Mouse (Mus musculus) adrenal gland, postnatal 4 days (tissue): ENCODE measurements around the gene Polr2f. TPM values are rescaled to one million over a fixed set of nuclear protein-coding genes. Genes with fewer than 3 reads are reported as not detected.

Source experiments
- DNase-seq, 2 experiments: peaks; one replicate each; pipeline ENCODE4 v3.0.0; 2021 to 2022; ENCODE audit warnings: low spot score in 2 of 2, mixed read lengths in 2 of 2
- total RNA-seq, 2 experiments: library from RNA; stranded (reverse); gene quantifications; 2 replicates each; pipeline ENCODE4 v1.2.3; 2021

Gene Polr2f
- total RNA-seq, 2 experiments from 2014 or later = 134 to 142 TPM

DNA sequence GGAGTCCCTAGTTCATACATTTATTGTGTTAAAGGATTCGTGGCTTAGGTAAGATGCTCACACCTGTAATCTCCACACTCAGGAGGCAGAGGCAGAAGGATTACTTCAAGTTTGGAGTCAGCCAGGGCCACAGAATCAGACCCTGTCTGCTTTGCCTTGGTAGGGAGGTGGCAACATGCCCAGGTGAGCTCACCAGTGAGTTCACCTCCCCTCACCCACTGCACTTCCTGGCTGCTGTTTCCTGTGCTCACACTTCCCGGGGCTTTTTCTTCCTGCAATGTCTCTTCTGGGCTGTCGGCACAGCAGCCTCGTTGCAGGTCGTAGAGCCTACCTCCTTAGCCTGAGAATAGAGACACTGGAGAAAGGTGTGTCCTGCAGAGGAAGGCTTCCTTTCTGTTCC lies 25.5 kb upstream of the Polr2f start:
- DNase-seq = no peak

DNA sequence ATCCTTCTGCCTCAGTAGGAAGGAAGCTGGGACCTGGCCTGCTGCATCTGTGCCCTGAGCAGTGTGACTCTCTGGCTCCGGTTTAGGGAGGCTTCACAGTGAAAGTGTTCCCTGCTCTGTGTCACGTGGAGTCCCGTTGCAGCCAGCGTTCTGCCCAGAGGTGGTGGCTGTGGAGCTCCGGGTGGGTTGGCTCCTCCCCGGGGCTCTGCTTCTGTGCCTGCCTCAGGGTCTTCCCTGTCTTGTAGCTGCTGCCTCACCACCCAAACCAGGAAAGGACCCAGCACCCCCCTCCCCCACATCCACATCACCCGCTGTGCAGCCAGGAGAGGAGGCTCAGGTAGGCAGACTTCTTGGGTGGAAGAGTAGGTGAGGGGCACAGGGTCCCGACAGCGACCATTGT lies 21.3 kb upstream of the Polr2f start:
- DNase-seq = no peak

DNA sequence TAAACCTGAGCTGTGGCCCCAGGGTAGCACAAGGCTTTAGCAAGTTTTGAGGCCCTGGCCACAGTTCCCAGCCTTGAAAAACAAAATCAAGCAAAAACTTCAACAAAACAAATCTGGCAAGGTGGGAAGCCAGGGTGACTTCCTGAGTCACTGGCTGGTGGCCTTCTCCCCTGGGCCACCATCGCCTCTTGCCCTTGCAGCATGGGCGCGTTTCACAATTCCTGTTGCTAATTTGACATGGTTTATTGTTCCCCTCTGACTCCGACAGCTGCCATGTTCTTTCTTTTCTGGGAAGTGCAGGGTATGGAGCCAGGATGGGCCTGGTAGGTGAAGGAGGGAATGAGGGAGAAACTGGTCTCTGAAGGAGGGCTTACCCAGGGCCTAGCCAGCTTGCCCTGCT lies 18.7 kb upstream of the Polr2f start:
- no peak for DNase-seq

DNA sequence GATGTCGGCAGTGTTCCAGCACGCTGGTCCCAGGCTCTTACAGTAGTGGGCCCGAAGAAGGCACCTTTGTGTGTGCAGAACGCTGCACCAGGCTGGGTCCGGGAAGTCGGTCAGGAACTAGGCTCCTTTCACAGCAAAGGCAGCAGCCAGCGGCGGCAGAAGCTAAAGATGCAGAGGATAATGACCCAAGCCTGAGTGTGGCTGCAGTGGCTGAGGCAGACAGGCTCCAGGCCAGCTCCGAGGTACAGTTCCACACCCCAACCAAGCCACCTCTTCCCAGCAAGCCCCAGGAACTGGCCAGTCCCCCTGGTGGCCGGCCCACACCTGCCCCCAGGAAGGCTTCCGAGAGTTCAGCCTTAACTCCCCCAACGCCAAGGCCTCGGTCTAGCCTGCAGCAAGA lies 18.3 kb upstream of the Polr2f start:
- DNase-seq = no peak

DNA sequence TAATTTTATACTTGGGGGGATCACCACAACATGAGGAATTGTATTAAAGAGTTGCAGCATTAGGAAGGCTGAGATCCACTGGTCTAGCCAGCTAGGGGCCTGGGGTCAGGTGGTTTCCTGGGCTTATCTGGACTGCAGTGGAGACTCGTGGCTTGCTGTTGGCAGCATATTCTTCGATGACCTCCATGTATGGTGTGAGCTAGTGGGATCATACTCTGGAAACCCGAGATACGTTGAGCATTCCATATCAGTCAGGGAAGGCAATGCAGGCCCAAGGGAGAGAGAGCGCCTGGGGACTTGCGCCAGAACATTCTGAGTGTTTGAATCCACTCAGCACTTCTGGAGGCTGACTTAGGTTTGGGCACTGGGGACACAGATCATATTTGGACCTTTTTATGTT lies 17.1 kb upstream of the Polr2f start:
- no peak for DNase-seq

GRCm38 (mm10) chr15:79124331-79124875 lies 16.4 kb upstream of the Polr2f start:
- no peak for DNase-seq

DNA sequence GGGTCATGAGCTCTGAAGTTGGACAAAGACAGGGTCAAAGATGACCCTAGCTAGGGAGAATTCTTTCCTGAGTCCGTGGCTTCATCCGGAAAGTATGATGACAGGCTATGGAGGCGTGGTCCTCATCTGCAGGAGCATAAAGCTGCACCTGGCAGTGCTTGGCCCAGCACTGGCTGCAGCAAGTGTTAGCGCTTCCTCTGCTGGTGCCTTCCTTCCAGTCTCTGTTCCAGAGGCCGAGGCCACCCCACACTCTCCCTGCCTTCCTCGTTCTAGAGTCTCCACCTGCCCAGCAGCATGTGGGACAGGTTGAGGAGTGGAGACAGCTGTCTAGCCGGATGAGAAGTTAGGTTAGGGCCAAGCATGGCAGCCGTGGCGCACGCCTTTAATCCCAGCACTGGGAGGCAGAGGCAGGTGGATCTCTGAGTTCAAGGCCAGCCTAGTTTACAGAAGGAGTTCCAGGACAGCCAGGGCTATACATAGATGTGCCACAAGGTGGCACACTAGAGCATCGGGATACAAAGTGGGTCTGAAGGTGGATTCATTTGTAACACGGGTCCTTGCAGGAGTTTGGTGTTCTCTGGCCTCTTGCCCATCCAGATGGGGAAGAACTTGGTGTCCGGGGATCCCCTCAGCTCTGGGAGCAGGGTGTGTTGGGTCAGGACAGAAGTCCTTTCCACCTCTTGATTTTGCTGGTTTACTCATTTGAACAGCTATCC lies 14.4 kb upstream of the Polr2f start:
- DNase-seq = no peak

- DNase-seq = no peak
These were observed 13.7 kb upstream of the Polr2f start for GRCm38 (mm10) chr15:79127101-79127500.

DNA sequence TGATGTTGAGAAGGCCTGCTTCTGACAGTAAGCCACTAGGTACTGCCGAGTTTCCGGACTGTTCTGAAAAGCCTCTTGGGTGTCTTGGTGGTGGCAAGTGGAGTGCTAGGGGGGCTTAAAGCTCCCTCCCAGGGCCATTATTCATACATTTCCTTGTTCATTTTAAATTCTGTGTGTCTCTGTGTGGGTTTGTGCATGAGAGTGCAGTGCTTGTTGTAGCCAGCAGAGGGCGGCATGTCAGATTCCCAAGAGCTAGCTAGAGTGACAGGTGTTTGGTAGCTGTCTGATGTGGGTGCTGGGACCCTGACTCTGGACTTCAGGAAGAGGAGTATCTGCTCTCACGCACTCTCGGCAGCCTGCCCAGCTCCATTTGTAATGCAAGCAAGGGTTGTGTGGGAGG lies 12.6 kb upstream of the Polr2f start:
- no peak for DNase-seq

- no peak for DNase-seq
These were observed 11.5 kb upstream of the Polr2f start for GRCm38 (mm10) chr15:79129311-79129710.

- no peak for DNase-seq
These were observed 10.0 kb upstream of the Polr2f start for GRCm38 (mm10) chr15:79130782-79131181.

GRCm38 (mm10) chr15:79131442-79131841 lies 9.4 kb upstream of the Polr2f start:
- peak in 1 of 2 experiments; percentile 63 for DNase-seq

- DNase-seq = no peak
These were observed 7.6 kb upstream of the Polr2f start for GRCm38 (mm10) chr15:79133191-79133661.

GRCm38 (mm10) chr15:79134496-79135270 lies 6.1 kb upstream of the Polr2f start:
- no peak for DNase-seq

DNA sequence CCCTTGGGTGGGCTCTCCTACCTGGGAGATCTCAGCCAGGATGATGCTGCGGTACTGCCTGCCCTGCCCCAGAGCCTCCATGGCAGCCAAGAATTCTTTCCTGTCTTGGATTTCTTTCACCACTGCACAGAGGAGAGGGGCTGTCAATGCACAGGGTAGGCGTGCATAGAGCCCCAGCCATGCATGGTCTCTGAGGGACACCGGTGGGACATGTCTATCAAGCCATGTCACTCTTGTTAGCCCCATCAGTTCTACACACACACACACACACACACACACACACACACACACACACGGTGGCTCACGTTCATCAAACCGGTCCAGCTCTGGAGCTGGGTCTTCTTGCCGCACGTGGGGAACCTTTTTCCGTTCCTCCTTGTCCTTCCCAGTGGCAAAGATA lies 5.5 kb upstream of the Polr2f start:
- no peak for DNase-seq

DNA sequence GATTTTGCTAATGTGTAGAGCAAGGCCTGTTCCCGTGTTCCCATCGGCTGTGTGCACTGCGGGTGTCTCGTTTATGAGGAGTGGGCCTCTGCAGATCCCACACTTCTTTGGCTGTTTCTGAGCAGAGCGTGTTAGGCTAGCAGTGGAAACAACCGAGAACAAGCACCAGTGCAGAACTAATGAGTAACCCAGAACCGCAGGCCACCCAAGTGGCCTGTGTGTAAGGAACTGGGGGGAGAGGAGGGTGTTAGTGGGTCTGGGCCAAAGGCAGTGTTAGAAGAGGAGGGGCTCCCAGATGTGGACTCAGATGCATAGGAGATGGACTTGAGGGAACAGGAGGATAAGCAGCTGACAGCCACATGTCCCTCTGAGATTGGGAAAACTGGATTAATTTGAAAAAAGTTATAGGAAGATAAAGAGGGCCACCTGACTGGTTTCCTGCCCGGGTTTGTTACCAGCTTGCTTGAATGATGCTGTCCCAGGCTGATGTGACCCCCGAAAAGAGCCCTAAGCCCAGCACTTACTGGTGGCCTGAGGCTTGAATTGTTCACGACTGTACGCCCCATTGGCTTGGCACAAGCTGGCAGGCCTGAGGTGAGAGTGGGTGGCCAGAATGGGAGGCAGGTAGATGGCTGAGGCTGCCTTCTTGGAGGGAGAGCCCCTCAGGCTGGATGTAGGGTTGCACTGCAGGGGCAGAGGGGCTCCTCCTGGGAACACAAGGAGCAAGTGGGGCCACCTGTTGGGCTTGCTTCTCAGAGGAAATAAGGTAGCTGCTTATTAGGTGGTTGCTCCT lies 4.8 kb upstream of the Polr2f start:
- no peak for DNase-seq

DNA sequence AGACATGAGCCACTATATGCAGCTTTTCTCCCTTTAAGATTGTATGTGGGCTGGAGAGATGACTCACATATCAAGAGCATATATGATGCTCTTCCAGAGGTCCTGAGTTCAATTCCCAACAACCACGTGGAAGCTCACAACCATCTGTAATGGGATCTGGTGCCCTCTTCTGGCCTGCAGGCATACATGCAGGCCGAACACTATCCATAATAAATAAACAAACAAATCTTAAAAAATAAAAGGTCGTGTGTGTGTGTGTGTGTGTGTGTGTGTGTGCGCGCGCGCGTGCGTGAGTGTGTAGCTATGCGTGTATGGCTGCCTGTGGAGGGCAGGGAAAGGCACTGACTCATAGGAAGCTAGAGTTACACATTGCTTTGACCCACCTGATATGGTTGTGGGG lies 1.2 kb upstream of the Polr2f start:
- DNase-seq = no peak

DNA sequence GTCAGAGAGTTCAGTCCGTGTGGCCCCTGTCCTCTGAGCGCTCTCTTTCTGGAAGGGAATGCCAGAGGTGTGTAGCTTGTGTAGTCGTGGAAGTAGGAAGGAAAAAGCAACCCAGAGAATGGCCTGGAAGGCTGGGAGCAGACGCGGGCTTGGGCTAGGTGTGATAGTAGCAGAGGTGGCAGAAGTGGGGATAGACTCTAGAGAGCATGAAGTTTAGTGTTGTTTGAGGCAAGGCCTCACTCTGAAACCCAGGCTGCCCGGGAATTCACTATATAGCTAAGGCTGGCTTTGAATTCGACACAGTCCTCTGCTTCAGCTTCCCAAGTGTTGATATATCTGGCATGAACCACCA lies 733 bp downstream of the Polr2f start:
- DNase-seq = no peak

DNA sequence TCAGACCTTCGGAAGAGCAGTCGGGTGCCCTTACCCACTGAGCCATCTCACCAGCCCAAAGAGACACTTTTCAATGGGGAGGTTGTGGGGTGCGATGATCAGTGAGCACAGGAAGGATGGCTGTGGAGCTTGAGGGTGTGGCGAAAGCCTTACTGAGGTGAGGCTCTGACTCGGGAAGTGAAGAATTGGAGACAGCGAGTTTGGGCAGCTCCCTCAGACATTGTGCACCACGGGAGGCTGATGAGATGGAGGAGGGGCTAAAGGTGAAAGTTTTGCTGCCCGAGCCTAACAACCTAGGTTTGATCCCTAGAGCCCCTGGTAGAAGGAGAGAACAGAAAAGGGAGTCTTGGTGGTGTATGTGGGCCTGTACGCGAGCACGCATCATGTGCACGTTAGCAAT lies 2.5 kb downstream of the Polr2f start:
- DNase-seq = no peak

DNA sequence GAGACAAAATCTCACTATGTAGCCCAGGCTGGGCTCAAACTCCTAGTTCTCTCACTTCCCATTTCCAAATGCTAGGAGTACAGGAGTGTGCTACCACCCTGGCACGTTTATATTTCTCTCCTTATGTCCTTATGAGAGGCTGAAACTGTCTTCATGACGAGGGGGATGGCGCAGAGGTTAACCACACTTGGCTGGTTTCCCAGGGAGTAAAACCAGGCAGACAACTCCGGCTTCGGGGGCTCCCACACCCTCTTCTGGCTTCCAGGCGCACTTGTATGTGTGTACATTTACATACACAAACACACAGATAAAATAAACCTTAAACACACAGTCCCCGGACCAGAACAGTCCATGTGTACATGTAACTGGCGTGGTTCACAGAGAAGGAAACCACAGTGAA lies 3.2 kb downstream of the Polr2f start:
- no peak for DNase-seq

DNA sequence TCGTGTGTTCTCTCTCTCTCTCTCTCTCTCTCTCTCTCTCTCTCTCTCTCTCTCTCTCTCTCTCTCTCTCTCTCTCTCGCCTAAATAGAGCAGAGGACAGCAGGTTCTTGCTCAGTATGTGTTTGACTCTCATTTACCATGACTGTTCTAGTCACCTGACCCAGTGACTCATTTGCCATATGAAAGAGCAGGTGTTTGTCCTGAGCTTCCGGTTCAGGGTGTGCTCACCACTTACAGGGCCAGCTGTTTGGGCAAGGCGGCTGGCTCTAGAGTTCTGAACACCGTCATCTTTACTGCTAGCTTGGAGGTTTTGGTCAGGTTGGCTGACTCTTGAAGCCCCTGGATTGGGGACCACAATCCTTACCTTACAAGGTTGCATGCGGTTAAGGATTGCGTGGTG lies 4.7 kb downstream of the Polr2f start:
- no peak for DNase-seq

GRCm38 (mm10) chr15:79148533-79148932 lies 7.7 kb downstream of the Polr2f start:
- peak; percentile 58 to 83 for DNase-seq
